Mouse (Mus musculus) olfactory bulb, adult 2 months (tissue): ENCODE measurements around the gene Bmp2k.

Experiments used
- CTCF ChIP-seq: fragments of 200-500 bp; IDR thresholded peaks from 2 replicates; pipeline ENCODE4 v1.5.1; 2012; ENCODE audit warnings: low read depth, mild to moderate bottlenecking, low read length, moderate library complexity; ENCODE audit not compliant: insufficient read depth
- POLR2A ChIP-seq: fragments of 200-500 bp; IDR thresholded peaks from 2 replicates; pipeline ENCODE4 v1.6.1; 2012; ENCODE audit warnings: mild to moderate bottlenecking, low read depth, low read length, moderate library complexity; ENCODE audit not compliant: insufficient read depth

DNA sequence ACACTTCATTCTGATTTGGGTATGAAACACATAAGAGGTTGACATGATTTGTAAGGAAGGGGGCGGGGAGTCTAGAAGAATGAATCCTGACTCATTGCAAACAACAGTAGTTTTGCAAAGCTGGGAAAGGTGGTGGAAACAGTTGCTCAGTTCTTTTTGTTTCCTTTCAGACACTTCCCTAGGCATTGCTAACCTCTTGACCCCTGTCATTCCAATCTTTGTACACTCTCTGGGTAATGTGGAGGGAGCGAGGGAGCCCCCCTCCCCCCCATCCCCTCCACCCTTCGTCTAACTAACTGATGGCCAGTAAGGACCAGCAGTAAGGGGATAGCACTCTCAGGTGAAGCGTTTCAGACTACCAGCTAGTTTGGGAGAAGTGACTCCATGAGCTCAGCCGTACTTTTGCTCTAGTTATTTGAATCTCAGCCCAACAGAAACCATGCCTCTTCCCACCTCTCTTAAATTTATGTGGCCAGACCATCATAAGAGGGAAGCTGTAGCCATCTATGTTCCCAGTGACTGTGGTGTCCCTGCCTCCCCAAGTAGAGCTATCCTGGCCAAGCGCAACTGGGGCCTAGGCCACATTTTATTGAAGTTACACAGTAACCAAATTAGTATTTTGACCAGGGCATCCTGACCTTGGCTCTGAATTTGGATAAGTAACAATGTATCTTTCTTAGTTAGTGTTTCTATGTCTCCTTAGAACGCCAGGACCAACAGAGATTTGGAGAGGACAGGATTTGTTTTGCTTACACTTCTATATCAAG lies 27.6 kb upstream of the Bmp2k start:
- TF ChIP-seq CTCF, result no peak
- no peak for TF ChIP-seq POLR2A
